Mouse (Mus musculus): ENCODE measurements at regions not wholly inside any gene's neighbourhood (a gene's known extent, or its start where the extent isn't known, plus 50 kb on each side); places are given as distances from the start of the nearest gene placed in this dataset.
A peak's percentile ranks its signal among the peaks of the same experiment; 100 is the strongest.

DNA sequence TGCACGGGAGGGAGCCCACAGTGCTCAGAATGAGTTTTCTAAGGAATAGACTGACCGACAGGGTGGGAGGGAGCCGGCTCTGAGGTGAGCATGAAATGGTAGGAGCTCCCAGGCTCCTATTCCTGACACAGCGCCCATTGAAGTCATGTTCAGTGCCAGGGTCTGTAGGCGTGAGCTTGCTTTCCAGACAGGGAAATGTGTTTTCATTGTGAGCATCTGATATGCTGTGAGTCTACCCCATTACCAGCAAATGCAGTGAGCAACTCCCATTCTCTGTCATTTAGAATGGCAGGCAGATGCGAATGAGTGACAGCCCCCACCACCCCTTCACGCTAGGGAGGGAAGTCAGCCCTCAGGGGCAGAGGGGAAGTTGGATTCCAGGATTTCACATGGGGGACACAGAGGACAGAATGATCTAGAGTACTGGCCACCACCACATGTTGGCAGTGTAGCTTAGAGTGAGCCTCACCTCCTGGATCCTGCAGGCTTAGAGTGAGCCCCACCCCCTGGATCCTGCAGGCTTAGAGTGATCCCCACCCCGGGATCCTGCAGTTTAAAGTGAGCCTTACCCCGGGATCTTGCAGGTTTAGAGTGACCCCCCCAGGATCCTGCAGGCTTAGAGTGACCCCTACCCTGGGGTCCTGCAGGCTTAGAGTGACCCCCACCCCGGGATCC, 283.2 kb upstream of the Eef2kmt start:
- no peak for DNase-seq (ENCODE audit: low spot score)

DNA sequence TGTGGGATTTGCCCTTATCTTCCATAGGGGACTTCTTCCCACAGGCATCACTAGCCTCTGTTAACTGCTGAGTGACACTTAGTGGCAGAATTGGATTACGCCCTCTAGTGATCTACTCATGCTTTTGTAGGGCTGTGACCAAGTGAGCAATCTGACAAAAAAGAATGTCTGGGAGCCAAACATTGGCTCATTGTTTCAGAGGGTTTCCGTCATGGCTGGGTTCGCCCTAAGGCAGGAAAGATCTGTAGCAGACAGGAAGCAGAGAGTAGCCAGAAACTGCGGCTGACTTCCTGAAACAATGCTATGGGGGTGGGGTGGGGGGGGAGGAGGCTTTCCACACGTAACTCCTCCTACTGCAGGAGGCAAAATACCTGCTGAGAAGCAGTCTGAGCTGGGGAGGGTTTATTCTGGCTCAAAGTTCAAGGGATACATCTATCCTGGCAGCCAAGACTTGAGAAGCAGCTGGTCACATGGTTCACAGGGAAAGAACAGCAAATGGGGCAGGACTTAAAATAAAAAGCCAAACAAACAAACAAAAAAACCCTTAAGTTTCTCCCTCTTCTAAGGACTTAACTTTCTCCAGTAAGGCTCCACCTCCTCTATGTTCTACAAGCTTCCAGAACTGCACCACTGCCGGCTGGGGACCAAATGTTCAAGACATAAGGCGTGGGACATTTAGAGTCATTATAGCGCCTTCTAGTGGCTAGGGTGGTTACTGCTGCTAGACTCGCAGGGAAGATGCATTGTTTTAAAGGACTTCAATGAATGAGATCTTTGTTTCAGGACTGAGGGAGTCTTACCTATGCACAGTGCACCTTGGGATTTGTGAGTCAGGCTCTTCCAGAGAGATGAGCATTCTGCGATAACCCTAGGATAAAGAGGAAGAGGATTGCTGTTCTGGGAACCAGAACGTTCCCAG, 281.8 kb upstream of the Eef2kmt start:
- no peak for DNase-seq (ENCODE audit: low spot score)

DNA sequence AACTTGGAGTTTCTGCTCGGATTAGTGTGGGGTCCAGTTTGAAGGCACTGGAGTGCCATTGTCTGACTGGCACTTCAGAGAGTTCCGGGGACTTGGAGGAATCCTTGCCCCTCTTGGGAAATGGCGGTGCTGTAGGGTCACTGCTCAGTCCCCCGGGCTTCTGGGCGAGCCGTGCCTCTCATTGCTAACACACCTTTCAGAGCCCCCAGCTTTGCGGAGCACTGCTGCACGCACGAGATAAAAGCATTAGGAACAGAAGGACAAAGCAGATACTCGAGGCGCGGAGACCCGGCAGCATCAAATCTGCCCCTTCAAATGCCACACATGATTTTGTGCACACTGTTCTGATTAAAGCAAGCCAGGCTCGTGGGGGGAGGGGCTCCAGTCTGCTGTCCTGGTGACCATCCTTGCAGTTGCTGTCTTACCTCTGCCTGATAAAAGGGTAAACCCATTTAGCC, 280.8 kb upstream of the Eef2kmt start:
- no peak for DNase-seq (ENCODE audit: low spot score)

DNA sequence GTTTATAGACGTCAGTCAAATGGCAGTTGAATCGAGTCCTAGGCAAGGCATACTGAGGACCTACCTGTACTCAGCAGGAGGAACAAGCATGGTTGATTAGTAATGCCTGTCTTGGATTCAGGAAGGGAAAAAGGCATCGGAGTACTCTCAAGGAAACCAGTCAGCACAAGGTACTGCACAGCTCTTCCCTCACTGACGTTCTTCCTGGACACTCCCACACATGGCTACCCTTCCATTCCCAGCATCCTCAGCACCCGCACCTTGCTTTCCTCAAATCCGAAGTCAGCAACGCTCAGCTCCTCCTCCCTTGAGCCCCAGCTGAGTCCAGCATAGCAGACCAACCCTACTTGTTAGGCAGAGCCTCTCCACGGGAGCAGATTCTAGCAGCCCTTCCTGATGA, 279.6 kb upstream of the Eef2kmt start:
- no peak for DNase-seq (ENCODE audit: low spot score)

DNA sequence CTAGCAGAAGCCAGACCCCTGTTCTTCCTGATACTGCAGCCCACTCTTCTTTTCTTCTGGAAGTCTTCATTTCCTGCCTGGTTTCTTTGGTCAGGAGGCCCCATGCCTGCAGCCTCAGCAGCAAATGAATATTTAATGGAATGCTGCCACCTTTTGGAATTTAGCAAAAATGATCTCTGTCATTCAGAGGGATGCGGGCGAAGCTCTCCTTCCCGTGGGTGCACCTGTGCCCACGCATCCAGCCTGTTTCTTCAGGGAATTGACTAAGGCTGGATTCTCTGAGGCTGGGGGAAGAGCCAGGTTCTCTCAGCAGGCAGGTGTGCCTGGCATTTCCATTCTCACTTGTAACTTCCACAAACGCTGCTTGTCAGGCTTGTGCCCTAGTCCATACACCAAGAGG, 279.1 kb upstream of the Eef2kmt start:
- no peak for DNase-seq (ENCODE audit: low spot score)

DNA sequence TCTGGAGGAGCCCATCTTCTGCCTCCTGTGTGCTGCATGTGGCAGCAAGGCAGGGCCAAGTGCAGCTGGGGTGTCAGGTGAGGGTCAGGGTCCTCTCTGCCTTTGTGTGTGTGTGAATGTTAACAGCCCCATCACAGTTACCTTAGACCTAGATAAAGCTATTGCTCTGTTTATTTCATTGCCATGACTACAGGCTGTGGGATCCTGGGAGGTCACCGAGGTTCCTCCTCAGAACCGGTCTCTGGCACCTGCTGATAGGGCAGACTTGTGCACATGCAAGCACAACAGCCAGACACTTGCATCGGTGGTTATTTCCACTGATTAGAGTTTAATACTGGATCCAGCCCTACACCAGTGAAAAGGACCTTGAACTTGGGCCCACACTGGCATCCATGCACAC, 278.6 kb upstream of the Eef2kmt start:
- DNase-seq (ENCODE audit: low spot score) = no peak

DNA sequence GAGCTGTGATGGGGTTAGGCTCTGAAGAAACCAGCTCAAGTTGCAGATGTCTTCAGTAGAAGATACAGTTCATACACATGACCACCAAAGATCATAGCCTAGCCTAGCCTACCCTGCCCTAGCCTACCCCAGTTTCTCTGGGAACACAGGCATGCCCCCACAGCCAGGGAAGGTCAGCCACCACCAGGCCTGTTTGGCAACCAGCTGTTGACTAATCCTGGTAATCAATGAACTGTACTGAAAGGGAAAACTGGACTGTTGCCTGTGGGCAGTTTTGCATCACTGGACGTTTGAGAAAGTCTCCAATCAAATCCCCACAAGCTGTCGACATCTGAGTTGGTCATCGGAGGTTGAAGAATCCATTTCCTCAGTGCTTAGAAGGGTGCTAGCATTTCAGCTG, 276.5 kb upstream of the Eef2kmt start:
- no peak for DNase-seq (ENCODE audit: low spot score)

DNA sequence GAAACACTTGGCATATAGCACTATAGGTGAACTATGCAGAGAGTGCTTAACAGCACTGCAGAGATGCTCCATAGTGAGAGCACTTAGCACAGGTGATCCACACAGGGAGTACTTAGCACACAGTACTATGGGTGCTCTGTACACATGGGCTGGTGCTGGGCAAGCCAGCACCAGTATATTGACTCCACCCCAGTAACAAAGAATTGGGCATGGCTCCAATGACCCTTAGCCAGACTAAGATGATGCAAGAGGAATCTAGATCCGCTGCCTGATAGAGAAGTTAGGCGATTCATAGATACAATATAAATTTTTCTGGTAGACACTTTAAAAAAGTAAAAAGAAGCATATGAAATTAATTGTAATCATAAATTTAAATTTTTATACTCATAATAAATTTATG, 274.0 kb upstream of the Eef2kmt start:
- DNase-seq (ENCODE audit: low spot score) = no peak

DNA sequence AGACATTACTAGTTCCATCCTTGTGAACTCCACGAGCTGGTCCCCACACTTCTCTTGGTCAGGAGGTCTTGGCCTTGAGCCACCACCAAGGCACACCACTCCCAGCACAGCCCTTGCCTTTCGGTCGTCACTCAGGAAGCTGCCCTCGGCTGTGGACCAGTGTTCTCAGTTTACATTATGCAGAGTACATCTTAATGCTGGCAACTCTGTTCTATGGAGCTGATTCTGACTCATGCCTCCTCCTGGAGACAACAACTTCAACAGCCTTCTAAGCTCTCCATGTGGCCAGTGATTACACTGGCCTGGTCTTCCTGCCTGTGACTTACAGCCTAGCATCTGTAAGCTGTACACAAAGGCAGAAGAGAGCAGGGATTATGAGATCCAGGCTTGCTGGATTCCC, 272.2 kb upstream of the Eef2kmt start:
- no peak for DNase-seq (ENCODE audit: low spot score)

DNA sequence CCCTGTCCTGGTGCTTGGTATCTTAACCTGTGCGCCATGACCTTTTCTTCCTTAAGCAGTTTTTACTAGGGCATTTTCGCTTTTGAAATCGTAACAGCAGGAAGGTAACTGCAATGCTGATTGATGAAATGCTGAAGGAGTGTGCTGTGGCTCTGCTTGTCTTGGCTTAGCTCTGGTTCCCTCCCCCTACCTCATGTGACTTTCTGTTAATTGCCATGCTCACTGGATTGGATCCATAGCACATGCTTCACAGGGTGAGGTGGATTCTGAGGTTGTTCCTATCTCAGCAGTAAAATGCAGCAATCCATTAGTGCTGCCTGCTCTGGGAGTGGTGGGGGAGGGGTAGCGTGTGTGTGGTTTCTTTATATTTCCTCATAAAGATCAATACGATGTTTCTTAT, 268.6 kb upstream of the Eef2kmt start:
- DNase-seq (ENCODE audit: low spot score) = no peak

DNA sequence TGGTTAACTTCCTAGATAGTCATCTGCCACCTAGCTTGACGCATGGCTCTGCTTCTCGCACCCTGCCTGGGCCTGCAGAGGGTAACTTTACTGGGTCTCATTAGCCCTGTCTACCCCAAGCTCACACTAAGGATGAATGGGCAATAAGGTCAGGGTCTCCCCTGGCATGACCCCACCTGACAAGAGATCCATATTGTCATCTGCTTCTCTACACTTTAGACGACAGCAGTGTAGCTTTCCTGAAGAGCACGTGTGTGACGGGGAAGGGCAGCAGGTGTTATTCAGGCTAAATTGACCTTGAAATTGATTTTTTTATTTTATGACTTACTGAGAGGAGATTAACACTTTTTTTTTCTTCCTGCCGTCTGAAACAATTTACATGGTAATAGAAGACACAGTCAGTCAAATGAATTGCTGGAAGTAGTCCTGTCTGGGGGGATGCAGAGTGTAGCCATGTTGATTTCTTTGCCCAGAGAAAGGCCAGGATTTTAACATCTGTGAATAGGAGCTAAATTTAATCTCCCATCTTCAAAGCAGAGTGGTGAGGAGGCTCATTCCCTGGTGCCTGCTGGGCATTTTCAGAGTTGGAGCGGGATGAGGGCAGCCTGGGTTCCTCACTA, 267.7 kb upstream of the Eef2kmt start:
- no peak for DNase-seq (ENCODE audit: low spot score)

DNA sequence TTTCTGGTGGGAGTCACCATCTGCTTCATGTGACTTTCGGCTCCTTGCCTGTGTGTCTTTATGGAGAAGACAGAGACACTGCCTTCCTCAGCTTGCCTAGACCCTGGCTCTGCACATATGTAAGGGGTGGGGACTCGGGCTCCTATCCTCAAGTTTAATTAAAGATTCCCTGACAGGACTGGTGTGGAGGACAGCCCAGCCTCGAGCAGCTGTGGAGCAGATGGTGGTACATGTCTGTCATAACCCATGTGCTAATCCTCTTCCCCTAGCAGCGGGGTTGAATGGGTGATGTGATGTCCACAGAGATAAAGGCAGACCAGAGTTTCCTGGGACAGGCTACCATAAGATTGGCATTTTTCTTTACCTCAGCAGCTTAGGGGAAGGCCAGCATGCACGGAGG, 262.0 kb upstream of the Eef2kmt start:
- DNase-seq (ENCODE audit: low spot score) = no peak

DNA sequence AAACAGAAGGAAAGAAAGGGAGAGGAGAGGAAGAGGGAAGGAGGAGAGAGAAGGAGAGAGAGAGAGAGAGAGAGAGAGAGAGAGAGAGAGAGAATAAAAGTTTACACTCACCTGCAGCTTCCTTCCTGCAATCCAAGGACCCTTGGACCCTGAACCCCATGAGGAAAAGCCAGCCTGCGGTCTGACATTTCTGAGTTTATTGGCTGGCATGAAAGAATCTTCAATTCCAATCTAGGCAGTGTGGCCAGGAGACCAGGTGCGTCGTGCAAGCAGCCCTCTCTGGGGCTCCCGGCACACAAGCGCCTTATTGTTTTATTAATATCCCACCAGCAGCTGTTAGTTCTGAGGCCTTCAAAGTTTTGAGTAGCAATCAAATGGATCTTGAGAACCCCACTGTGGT, 260.1 kb upstream of the Eef2kmt start:
- DNase-seq (ENCODE audit: low spot score) = no peak

DNA sequence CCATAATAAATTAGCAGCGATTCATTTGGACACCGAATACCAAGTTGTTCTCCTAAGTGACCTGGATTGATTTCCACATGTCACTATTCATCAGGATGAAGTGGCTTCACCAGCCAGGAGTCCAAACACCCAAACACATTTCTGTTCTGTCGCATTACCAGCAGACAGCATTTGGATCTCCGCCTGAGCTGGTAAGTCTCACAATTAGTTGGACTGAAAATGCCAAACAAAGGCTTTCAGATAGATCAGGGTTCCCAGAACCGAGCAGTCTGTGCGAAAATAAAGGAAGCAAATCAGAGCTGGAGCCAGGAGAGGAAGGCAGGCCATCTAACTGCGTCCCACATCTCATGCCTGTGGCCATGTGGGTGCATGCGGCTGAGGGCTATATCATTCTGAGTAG, 251.5 kb upstream of the Eef2kmt start:
- no peak for DNase-seq (ENCODE audit: low spot score)

DNA sequence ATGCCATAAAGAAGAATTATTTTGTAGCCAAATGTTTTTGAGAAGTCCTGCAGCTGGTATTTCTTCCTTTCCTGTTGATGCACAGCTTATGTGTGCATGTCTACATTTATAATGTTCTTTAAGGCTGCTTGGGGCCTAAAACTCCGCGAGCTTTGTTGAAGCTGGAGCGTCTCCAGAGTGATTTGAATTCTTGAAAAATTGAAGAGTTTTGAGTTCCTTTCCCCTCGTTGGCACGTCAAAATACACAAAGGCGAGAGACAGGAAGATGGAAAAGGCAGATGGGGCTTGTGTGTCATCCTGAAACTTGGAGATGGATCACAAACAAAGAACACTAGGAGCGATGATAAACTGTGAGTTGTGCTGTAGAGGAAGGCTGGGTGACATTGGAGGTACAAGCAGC, 246.2 kb upstream of the Eef2kmt start:
- DNase-seq (ENCODE audit: low spot score) = no peak

DNA sequence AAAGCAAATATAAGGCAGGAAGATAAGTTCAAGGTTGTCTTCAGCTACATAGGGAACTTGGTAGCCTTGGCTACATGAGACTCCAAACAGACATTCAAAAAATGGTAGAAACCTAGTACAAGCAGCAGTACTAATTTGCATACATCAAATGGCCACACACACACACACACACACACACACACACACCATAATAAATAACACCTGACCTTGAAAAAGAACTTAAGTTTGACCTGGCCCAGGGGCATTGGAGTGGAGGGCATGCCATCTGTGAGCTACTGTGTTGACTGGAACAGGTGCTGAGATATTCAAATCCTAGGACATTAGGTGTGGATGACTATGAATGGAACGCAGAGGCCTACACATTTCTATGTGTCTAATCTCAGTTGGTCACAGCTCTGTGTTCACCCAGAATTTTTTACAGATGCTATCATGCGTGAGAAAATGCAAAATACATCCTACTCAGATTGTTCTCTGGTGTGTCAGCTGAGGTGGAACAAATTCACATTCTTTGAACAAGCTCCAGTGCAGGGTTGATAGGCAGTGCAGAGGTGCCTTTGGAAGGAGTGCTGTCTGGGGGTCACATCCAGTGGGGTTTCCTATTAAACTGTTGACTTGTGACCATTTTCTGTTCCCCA, 240.4 kb upstream of the Eef2kmt start:
- no peak for DNase-seq (ENCODE audit: low spot score)

DNA sequence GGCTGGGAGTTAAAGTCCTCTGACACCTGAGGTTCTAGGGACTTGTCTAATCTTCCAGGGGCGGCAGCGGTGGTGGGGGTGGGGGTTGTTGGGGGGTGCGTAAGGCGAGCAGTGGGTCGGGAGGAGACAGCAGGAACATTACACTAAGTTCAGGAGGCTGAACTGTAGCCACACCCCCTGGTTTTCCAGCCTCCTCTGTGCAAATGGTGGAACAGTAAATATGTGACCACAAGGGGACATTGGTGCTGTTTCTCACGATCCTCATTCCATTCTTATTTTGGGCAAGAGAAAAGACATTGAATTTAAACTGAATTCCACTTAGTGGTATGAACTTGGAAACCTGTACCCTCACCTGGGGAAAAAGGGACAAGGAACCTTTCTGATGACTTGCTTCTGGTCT, 237.6 kb upstream of the Eef2kmt start:
- DNase-seq (ENCODE audit: low spot score) = no peak

DNA sequence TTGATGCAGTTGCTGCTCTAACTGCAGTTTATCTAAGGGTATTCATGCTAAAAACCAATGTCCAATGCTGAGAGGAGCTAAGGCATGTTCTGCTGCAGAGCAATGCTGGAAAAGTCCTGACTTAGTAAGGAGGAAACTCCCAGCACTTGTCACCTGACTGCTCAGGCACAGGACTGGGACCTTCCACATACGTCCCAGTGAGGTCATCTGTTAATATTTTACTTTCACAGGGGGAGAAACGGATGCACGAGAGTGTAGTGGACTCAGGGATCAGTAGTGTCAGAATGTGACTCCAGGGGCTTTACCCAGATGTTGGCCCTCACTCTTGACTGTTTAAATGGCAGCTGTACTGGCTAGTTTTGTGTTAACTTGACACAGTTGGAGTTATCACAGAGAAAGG, 231.5 kb upstream of the Eef2kmt start:
- DNase-seq (ENCODE audit: low spot score) = no peak

DNA sequence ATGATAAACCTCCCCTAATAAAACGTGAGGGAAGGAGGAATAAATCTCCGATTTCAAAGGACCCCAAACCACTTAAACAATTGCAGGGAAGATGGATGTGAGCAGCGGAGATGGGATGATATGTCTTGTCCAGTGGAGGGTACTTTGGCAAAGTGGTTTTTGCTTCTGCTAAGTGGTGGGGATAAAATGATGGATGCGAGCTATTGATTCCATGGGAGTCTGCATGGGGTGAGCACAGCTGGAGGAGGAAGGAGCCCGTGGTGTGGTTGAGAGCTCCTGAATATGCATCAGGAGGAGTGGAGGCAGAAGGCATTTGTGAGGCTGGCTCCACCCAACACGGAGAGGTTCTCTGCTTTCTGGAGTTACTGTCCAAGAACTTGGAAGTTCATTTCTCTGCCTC, 227.6 kb upstream of the Eef2kmt start:
- no peak for DNase-seq (ENCODE audit: low spot score)

DNA sequence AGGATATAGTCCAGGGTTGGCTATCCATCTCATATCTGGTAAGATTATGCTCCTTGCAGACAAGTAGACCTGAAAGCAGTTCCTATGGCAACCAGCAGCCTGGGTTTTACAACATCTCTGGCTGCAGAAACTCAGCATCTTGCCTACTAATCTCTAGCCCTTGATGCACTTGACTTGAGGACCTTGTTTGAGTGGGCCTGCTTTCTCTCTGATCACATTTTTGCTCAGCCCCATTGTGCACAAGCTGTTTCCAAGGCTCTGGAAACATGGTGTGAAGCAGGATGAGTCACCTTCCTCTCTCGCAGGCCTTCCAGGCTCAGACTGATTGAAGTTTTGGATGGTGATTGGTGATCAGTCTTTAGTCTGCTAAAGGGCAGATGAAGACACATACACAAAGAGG, 224.4 kb upstream of the Eef2kmt start:
- DNase-seq (ENCODE audit: low spot score) = no peak

DNA sequence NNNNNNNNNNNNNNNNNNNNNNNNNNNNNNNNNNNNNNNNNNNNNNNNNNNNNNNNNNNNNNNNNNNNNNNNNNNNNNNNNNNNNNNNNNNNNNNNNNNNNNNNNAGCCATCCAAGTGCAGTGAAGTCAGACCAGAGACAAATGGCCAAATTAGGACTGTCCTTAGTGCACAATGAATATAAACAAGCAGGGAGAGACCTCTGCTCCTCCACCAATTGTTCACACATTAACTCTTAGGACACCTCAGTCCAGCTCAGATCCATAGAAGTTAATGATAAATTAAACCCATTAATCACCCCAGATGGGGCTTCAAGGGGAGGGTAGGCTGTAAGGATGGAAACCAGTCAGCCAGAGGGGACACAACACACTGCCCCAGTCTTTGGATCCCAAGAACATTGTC, 223.2 kb upstream of the Eef2kmt start:
- DNase-seq (ENCODE audit: low spot score) = no peak

DNA sequence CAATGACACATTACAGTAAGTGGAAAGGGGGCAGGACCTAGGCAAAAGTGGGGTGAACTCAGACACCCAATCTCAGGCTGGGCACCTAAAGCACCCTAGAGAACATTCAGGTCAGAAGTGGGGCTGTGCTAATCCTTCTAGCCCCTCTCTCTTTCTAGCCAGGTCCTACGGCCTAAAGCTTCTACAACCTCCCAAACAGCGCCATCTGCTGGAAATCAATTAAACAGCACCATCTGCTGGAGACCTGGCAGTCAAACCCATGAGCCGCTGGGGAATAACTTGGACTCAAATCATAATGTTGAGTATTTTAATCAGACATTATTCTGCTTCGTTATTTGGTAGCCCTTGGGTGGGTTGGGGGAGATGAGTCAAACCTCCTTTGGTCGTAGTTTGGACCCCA, 215.5 kb upstream of the Eef2kmt start:
- DNase-seq (ENCODE audit: low spot score) = peak; percentile 28

DNA sequence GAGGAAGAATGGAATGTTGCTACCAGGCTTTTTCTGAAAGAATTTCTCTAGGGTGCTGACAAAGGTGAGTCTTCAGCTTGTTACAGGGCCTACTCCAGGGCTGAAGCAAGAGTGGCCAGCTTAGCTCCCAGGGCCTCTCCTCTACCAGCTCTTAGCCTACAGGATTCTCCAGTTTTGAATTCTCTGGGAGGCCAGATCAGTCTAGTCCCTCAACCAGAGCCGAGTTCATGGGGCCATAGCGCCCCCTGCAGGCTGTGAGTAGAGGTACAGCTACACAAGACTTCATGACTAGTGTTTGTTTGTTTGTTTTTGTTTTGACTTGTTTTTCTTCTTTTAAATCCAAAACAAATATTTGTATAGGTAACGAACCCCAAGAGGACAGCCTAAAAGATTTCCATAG, 211.8 kb upstream of the Eef2kmt start:
- DNase-seq (ENCODE audit: low spot score) = no peak

Data from ovary, postnatal 14 days (tissue).